Mouse (Mus musculus) cortical plate, adult 2 months (tissue): ENCODE results near the gene Ascc3.

Experiments
- CTCF ChIP-seq: fragments of 200-500 bp; IDR thresholded peaks from 2 replicates; pipeline ENCODE4 v1.5.1; 2011; ENCODE audit warnings: mild to moderate bottlenecking, control low read depth, low read length; ENCODE audit not compliant: insufficient read depth; ENCODE audit errors: extremely low read depth
- POLR2A ChIP-seq: fragments of 200-500 bp; IDR thresholded peaks from 2 replicates; pipeline ENCODE4 v1.6.1; 2011; ENCODE audit warnings: mild to moderate bottlenecking, low read length, control low read depth; ENCODE audit not compliant: insufficient read depth; ENCODE audit errors: extremely low read depth

DNA sequence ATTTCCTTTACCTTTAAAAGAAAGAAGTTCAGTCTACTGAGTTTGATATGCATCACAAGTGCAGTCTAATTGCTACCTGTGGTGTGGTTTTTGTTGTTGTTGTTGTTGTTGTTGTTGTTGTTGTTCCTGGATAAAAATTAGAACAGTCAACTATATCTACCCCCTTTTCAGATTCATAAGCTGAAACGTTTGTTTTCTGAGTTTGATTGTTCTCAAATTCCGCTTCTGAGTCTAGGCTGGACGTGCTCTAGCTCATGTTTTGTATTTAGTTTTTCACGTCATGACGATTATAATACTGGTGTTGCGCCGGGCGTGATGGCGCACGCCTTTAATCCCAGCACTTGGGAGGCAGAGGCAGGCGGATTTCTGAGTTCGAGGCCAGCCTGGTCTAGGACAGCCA, 902 bp downstream of the Ascc3 start:
- TF ChIP-seq CTCF: no peak
- no peak for TF ChIP-seq POLR2A
